Mouse (Mus musculus): ENCODE measurements around the gene Abcc8. TPM values are rescaled to one million over a fixed set of nuclear protein-coding genes. Genes with fewer than 3 reads are reported as not detected.

Abcc8 gene
- polyA plus RNA-seq, 1 experiment: 57.1 TPM

DNA sequence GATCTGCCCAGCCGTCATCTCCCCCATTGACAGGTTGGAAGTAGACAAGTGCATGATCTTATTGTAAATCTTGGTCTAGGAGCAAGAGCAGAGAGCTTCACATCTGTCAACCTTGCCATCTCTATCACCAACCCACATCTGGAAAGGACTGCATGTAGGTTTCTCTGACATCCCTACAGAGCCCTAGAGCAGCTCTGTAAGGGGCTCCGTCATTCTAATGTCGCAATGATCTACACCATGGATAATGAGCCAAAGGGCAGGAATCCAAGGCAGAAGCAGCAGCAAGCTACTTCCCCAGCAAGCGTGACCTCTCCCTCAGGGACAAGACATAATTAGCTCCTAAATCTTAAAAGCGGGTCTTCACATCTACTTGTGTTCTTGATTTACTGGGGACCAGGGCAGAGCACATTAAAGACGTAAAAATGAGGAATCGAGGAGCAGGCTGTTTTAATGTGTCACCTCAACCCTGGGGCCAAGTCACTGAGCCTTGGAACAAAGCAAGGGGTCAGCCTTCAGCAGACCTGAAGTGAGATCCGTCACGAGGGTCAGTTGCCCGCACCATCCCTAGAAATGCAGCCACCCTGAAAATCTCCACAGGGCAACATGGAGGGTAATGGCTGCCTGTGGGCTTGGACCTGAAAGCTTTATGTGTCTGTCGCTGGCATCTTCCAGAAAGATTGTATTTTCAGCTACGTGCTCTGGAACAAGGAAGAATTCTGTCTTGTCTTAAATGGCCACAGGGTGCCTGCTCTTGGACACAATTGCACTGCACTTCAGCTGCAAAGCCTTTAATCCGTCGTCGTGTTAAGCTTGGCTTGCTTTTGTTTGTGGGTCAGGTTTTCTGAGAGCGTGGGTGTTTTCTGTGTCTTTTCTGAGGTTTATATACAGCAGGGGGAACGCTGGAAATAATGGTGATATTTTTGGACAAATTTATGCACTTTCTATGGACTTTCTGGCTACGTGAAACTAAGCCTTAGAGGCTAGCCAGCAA, 25.0 kb downstream of the Abcc8 start:
- Histone ChIP-seq H3K27ac (ENCODE audit: insufficient read depth, low read length) (no peak overlapping the region), H3K4me1 (ENCODE audit: control insufficient read depth, insufficient read depth, low read length) (peaks cover 19% of the 10 kb centered on the region), H3K27me3 (ENCODE audit: control insufficient read depth, insufficient read depth, low read length) (no peaks in the 10 kb centered on the region), H3K4me3 (replicated peaks; ENCODE audit: insufficient read depth, low read depth, low read length) (no peak overlapping the region)
- WGBS: 43% methylated on average over 18 of the region's 18 CpGs
- TF ChIP-seq POLR2A (IDR thresholded peaks at IDR 0.05; ENCODE audit: borderline replicate concordance, insufficient read depth, low read length) (no peak), CTCF (IDR thresholded peaks at IDR 0.05; ENCODE audit: borderline replicate concordance, insufficient read depth, low read depth, low read length) (no peak)
- no peak for DNase-seq

DNA sequence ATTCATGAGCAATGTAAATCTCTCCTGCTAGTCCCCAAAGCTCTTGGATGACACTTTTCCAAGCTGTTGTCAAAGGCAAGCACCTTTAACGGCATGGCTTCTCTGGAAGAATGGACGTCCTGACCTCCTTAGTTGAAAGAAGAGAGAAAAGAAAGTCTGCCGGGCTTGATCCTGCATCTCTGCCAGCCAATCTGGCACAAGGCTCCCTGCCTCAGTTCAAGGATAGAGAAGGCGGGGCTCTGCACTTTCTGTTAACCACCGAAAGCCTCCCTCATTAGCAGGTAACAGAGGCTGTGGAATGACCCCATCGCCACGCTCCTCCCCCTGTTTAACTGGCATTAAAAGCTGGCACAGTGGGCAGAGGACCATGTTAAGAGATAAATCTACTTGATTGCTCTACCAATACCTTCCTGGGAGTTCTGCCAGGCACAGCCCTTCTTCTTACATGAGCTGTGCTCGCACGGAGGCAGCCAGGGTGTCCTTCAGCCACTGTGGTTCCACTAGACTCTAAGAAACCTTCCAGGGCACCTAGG, 26.9 kb downstream of the Abcc8 start:
- no peak overlapping the region for H3K4me3 ChIP-seq (replicated peaks; ENCODE audit: insufficient read depth, low read depth, low read length)
- H3K27ac ChIP-seq (ENCODE audit: insufficient read depth, low read length): no peak overlapping the region
- H3K4me1 ChIP-seq (ENCODE audit: control insufficient read depth, insufficient read depth, low read length): peaks cover 16% of the 10 kb centered on the region
- DNase-seq: no peak
- H3K27me3 ChIP-seq (ENCODE audit: control insufficient read depth, insufficient read depth, low read length): no peaks in the 10 kb centered on the region
- no peak for TF ChIP-seq CTCF (IDR thresholded peaks at IDR 0.05; ENCODE audit: borderline replicate concordance, insufficient read depth, low read depth, low read length)
- WGBS: 38% methylated on average over 9 of the region's 9 CpGs

DNA sequence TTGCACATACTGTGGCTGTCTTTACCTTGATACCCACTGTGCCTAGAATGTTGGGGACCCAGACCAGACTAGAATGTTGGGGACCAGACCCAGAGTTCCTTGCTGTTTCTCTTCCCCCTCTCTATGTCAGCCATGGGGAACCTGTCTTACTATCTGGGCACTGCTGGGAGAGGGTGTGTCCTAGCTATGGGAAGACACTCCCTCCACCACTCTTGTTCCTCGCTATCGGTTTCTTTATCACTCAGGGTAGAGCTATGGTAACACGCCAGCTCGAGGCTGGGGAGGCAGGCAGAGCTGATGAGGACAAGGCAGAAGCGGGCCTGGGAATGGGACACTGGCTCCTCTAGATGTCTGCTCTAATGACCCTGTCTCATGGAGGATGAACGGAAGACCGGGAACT, 32.4 kb downstream of the Abcc8 start:
- no peak overlapping the region for H3K27ac ChIP-seq (ENCODE audit: insufficient read depth, low read length)

DNA sequence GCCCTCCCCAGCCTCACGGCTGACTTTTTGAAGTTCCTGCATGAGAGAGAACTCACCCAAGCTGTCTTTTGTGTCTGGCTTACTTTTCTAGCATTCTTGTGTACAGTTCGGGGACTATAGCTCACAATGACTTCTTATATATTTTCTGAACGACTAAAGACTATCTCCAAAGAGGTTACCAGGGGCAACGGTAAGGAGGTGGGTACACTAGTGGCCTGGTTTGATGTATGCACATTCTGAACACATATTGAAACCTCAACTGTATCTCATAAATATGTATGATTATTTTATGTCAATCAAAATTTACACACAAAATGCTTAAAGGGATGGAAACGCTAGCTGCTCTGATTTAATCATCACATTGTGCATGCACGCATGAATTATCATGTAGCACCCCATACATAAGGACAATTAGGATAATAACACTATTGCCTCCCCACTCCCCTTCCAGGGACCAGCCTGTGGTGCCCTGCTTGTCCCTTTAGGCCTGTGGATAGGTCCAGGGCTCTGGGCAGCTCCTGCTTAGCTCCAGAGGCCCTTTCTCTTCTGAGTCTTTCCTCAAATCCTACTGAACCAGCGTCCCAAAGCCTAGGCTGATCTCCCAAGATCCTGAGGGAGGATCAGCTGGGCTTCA, 33.0 kb downstream of the Abcc8 start:
- H3K27me3 ChIP-seq (ENCODE audit: control insufficient read depth, insufficient read depth, low read length): no peaks in the 10 kb centered on the region
- TF ChIP-seq POLR2A (IDR thresholded peaks at IDR 0.05; ENCODE audit: borderline replicate concordance, insufficient read depth, low read length) (no peak), CTCF (IDR thresholded peaks at IDR 0.05; ENCODE audit: borderline replicate concordance, insufficient read depth, low read depth, low read length) (no peak)
- 56% methylated on average over 7 of the region's 7 CpGs for WGBS

More for the DNA sequence above, 32.4 kb downstream of the Abcc8 start:
- Histone ChIP-seq H3K4me3 (replicated peaks; ENCODE audit: insufficient read depth, low read depth, low read length) (no peak overlapping the region), H3K4me1 (ENCODE audit: control insufficient read depth, insufficient read depth, low read length) (peaks cover 15% of the 10 kb centered on the region), H3K27me3 (ENCODE audit: control insufficient read depth, insufficient read depth, low read length) (no peaks in the 10 kb centered on the region)
- DNase-seq: no peak
- no peak for TF ChIP-seq POLR2A (IDR thresholded peaks at IDR 0.05; ENCODE audit: borderline replicate concordance, insufficient read depth, low read length)
- 78% methylated on average over 7 of the region's 7 CpGs for WGBS

DNA sequence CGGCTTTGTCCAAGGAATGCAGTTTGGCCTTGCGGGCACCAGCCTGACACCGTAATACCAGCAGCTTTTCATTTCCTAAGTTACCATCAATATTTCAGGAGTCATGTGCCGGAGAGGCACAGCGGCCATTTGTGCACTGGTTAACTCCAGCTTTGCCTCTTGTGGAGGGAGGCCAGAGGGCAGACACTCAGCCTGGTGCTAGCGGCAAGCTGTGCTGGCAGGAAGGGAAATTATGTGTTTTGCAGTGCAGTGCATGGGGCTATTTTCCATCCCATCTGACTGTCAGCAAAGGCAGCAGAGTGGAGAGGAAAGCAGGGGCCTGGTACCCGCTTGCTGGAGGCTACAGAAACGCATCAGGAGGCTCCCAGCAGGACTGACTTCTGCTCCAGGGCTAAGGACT, 35.8 kb downstream of the Abcc8 start:
- Histone ChIP-seq H3K27ac (ENCODE audit: insufficient read depth, low read length) (peak overlapping the region; percentile 84), H3K27me3 (ENCODE audit: control insufficient read depth, insufficient read depth, low read length) (no peaks in the 10 kb centered on the region), H3K4me1 (ENCODE audit: control insufficient read depth, insufficient read depth, low read length) (peaks cover 15% of the 10 kb centered on the region), H3K4me3 (replicated peaks; ENCODE audit: insufficient read depth, low read depth, low read length) (no peak overlapping the region)
- peak; percentile 48 to 61 for DNase-seq
- 19% methylated on average over 8 of the region's 8 CpGs for WGBS
- TF ChIP-seq CTCF (IDR thresholded peaks at IDR 0.05; ENCODE audit: borderline replicate concordance, insufficient read depth, low read depth, low read length) (no peak), POLR2A (IDR thresholded peaks at IDR 0.05; ENCODE audit: borderline replicate concordance, insufficient read depth, low read length) (no peak)

More for the DNA sequence above, 33.0 kb downstream of the Abcc8 start:
- no peak for DNase-seq
- H3K4me3 ChIP-seq (replicated peaks; ENCODE audit: insufficient read depth, low read depth, low read length): no peak overlapping the region
- peaks cover 15% of the 10 kb centered on the region for H3K4me1 ChIP-seq (ENCODE audit: control insufficient read depth, insufficient read depth, low read length)
- no peak overlapping the region for H3K27ac ChIP-seq (ENCODE audit: insufficient read depth, low read length)

DNA sequence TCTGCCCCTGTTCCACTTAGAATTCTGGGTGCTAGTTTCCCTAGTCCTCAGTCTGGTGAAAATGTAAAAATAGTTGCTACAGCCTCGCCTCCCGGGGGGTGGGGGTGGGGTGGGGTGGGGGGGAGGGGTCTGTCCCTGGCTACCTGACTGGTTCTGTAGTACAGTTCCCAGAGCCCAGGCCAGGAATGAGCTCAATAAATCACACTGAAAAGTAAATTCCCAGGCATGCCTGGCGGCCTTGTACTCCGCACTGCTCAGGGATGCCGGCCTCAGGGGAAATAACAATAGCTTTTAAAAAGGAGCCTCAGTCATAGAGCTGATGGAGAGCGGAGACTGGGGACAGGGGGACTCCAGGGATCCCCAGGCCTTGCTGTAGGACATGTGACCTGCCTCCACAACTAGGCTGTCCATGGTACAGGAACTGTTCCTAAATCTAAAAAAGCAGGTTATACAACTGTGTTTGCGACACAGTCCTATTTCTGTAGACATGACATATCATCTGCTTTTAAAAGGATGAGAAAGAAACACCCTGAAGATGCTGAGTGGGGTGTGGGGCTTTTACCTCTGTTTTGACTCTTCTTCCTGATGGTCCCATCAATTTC, 41.4 kb downstream of the Abcc8 start:
- no peak for DNase-seq
- Histone ChIP-seq H3K27ac (ENCODE audit: insufficient read depth, low read length) (no peak overlapping the region), H3K4me3 (replicated peaks; ENCODE audit: insufficient read depth, low read depth, low read length) (no peak overlapping the region), H3K27me3 (ENCODE audit: control insufficient read depth, insufficient read depth, low read length) (no peaks in the 10 kb centered on the region), H3K4me1 (ENCODE audit: control insufficient read depth, insufficient read depth, low read length) (no peaks in the 10 kb centered on the region; the same call in 1 of the 2 replicates)
- no peak for TF ChIP-seq POLR2A (IDR thresholded peaks at IDR 0.05; ENCODE audit: borderline replicate concordance, insufficient read depth, low read length)
- 75% methylated on average over 7 of the region's 7 CpGs for WGBS

DNA sequence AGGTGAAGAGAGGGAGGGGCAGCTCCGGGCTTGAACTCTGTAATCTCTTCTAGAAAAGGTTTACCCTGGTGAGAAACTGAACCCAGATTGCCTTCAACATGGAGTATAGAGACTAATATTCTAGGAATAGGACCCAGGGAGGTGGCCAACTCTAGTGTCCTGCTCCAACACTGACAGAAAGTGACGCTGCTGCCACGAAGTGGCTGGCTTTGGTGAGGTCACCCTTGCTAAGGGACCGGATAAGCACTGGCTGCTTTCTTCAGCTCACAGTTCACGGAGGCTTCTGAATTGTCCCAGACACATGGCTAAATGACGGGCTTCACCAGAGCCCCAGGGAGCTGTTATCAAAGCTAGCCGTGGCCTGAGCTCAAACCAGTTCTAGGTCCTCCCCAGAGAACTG, 46.0 kb downstream of the Abcc8 start:
- TF ChIP-seq POLR2A (IDR thresholded peaks at IDR 0.05; ENCODE audit: borderline replicate concordance, insufficient read depth, low read length) (no peak), CTCF (IDR thresholded peaks at IDR 0.05; ENCODE audit: borderline replicate concordance, insufficient read depth, low read depth, low read length) (no peak)
- Histone ChIP-seq H3K4me1 (ENCODE audit: control insufficient read depth, insufficient read depth, low read length) (peaks cover 35% of the 10 kb centered on the region), H3K27ac (ENCODE audit: insufficient read depth, low read length) (no peak overlapping the region), H3K27me3 (ENCODE audit: control insufficient read depth, insufficient read depth, low read length) (no peaks in the 10 kb centered on the region), H3K4me3 (replicated peaks; ENCODE audit: insufficient read depth, low read depth, low read length) (no peak overlapping the region)
- 55% methylated on average over 7 of the region's 7 CpGs for WGBS
- no peak for DNase-seq

Data from cerebellum, adult 2 months (tissue).